Mouse (Mus musculus): ENCODE data around the gene Ccdc40.
"Not testable (repeated sequence)": the region's sequence is repeated elsewhere in the genome, so short reads cannot be mapped to it uniquely, and the experiment has no call there.

Gene Ccdc40

DNA sequence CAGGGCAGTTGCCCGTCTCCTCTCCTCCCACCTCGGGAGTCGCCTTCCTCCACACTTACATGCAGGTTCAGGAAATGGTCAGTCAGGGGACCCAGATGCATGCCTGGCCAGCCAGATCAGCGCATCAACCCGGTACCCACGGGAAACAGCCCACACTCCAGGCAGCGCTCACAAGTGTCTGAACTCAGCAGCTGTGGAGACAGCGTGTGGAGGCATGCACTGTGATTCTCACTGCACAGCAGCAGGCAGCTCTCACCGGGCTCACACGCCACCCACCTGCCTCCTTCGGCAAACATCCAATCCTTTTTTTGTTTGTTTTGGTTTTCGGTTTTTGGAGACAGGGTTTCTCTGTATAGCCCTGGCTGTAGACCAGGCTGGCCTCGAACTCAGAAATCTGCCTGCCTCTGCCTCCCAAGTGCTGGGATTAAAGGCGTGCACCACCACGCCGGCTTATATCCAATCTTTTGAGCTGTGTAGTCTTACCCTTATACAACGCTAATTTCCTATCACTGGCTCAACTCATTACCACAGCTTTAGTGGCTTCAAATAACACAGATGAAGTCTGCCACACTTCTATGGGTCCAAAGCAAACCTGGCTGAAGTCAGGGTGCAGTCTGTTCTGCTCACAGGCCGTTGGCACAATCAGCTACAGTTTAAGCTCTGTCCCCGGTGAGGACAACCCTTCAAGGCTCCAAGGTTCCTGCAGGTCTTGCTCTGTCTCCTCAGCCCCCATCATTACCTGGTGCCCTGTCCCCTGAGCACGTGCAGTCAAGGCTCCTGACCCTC lies 59.0 kb downstream of the Ccdc40 start:
- peak; percentile 48 to 57 for DNase-seq

DNA sequence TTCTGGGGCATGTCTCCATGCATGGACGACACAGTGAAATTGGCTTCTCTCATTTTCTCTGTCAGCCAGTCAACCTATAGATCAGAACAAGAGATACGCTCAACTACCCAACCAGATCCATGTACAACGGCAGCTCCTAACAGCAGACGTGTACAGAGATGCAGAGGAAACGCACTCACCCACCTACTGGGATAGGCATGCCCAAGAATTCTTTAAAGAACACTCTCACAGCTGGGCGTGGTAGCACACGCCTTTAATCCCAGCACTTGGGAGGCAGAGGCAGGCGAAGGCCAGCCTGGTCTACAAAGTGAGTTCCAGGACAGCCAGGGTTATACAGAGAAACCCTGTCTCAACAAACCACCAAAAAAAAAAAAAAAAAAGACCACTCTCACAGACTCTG lies 64.5 kb downstream of the Ccdc40 start:
- not testable (repeated sequence) for DNase-seq

DNA sequence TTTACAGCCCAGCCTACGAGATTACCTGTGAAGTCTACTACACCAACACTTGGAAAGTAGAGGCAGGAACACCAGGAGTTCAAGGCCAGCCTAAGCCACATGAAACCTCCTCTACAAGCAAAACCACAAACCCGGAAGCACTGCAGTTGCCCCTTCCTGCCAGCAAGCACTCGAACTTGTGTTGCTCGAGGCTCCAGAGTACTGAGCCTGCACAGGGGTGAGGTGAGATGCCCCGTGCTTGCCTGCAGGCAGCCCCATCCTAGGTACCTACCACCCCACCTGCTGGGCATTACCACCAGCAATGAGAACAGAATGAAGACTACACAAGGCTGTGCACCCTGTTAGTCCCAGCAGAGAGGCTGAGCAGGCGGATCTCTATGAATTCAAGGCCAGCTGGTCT lies 69.6 kb downstream of the Ccdc40 start:
- no peak for DNase-seq

DNA sequence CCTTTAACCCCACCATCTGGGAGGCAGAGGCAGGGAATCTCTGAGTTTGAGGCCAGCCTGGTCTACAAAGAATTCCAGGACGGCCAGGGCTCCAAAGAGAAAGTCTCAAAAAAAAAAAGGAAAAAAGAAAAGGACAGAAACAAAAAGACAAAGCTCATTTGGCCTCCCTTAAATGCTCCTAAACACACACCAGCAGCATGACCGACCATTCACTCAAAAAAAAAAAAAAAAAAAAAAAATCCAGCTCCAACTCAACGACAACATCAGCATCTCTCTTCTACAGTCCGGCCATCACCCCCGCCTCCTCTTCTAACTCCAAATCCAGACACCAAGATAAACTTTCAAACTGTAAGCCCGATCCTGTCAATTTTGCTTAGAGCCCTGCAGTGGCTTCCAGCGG lies 70.5 kb downstream of the Ccdc40 start:
- DNase-seq: no peak

DNA sequence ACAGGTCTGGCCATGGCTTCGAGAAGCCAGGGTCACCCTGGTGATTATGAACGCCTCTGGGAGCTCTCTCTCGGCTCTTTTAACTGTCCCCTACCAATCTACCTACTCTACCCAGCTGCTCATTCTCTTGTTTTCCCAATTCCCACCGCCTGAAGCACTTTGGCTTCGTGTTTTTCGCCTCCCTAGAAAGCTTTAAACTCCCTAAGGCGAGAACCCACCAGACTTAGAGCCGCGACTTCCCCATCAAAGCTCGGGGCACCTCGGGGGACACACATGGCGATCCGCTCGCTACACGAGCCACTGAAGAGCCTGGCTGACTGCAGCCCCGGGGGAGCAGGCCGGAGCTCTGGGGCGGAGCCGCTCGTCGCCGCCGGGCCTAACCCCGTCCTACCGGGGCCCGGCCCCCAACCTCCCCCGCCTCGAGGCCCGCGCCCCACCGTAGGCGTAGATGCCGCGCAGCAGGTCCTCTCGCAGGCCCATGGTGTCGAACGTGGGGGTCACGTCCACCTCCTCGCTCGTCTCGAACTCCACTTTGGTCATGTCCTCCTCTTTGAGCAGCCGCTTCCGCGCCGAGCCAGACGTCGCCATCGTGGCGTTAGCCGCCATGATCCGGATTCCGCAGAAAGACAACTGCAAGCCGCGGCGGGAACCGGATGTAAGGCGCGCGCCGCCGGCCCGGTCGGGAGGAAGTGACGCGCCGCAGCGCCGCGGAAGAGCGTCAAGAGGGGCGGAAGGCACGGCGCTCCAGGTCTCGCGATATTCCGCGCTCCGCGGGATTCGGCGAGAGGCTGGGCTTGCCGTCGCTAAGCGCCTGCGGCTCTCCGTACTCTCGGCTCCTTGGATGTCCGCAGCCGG lies 71.2 kb downstream of the Ccdc40 start, which contains the start of gene Eif4a3:
Gene Eif4a3 (minus strand): TSS at position 699 of the 855 bp plus-strand sequence.
- DNase-seq: peak; percentile 99

DNA sequence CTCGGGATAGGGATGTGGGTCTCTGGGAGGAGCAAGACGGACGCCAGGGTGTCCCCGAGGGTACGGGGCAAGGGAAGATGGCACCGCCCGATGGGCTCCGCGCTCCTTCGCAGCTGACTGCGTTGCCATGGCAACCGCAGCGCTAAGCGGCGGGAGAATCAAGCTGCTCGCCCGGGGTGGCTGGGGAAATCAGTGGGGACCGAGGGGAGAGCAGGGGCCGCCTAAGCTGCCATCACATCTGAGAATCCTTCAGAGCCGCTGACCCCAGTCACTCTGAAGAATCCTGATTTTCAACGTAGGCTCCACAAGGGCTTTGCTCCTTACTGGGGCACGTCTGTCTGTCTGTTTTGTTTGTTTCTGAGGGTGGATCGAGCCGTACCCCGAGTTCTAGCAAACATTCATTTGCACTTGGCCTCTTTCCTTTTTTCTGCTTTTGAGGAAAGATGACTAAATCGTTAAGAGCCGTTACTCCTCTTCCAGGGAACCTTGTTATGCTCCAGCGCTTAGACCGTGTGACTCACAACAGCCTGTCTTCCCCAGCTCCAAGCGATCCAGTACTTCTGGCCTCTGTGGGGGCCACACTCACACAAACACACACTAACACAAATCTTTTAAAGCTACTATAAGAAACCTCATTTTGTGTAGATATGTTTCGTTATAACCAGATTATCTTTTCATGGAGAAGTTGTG lies 72.0 kb downstream of the Ccdc40 start:
- no peak for DNase-seq

DNA sequence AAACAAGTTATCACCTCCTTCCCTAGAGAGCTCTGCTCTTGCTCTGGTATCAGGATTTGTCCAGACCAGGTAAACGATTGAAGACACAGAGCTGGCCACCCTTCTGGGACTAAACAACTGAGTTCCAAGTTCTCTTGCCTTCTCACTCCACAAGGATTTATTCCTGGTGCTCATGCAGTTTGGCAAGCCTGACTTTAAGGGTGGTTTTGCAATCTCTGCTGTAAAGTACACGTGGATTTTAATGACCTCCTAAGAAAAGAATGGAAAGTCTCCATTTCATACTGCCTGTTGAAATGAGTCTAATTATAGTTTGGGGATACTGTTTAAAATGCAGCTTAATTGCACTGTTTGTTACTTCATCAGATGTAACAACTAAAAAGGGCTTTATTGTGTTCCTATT lies 72.6 kb downstream of the Ccdc40 start:
- no peak for DNase-seq

DNA sequence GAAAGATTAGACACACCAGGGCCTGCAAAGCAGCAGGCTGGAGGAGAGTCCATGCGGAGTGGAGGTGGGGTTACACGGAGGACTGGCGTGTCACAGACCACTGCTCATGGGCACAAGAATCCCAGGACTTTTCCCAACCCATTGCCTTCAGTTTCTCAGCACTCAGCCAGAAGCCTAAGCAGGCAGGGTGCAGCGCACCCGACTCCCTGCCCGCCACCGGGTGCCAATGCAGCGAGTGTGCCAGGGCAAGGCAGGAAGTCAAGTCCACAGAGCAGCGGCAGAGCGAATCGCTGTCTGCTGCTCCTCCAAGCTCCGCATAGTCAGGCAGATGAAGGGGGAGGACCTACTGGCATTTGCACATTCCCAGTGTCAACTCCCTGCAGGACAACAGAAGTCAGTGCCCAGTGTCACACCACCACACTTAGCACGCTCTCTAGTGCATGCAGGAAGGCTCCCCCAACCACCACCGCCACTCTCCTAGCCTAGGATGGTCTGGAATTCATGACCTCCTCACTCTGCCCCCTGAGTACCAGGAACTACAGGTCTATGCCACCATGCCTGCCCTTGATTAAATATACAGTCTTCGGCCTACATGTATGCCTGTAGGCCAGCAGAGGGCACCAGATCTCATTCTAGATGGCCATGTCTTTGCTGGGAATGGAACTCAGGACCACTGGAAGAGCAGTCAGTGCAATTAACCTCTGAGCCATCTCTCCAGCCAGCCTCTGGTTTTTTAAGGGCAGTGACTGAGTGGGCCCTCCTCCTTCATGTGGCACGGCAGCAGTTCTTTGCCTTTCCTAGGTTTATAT lies 76.7 kb downstream of the Ccdc40 start:
- peak; percentile 53 to 74 for DNase-seq

DNA sequence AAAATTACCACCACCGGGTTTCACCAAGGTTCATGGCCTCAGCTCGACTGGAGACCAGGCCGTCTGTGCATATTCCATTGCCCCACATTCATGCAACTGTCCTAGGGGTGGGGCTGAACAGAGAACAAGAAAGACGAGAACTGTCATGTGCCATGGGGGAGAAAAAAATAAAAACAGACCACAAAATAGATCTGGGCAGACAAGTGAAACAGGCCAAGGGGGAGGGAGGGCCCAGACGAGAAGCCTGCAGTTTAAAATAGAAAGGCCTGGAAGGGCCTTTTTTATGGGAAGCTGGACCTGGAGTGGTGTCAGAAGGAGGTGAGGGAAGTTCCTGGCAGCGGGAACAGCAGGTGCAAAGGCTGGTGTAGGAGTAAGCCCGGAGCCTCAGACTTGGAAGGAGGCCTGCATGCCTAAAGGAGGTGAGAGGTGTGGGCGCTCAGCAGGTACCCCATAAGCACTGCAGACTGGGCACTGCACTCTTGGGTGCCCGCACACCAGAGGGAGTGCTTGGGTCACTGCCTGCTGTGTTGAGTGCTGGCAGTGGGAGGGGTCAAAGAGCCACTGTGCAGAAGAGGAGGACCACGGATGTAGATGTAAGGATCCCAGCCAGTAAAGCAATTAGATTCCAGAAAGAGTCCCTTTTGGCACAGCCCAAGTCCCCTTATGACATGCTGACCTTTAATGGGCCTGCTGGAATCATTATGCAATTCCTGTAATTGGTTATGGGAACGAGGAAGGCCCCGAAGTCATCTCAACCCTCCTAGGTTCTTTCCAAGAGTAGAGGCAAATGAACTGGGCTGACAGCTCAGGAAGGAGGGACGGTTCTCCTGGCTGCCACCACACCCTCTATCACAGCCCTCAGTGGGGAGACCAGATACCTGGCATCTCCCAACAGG lies 78.6 kb downstream of the Ccdc40 start:
- DNase-seq: no peak

DNA sequence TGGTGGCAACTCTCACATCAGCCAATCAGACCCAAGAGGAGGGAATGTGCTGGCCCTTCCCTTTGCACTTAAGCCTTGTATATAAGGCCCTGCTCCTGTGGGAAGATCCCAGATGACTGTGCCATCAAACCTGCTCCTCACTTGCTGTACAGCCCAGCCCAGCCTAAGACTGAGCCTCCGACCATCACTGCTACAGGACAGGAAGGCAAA lies 79.2 kb downstream of the Ccdc40 start, which contains the start of gene Card14:
Gene Card14 (plus strand): TSS at position 111 of the 210 bp plus-strand sequence.
- no peak for DNase-seq

DNA sequence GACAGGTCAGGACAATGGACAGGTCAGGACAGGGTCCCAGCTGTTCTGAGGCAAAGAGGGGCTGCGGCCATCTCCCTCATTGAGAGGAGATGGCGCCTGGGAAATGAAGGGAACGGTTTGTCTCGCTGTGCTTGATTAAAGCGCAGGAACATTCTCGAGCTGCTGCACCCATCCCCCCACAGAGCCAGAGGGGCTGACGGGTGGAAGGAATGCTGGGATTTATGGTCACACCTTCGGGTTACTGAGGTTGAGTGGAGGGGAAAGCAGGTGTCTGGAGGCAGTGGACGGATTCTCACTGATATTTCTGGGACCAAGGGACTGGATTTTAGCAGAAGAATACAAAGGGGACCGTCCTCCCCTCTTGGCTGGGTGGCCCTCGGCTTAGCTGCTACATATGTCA lies 79.5 kb downstream of the Ccdc40 start:
- no peak for DNase-seq

DNA sequence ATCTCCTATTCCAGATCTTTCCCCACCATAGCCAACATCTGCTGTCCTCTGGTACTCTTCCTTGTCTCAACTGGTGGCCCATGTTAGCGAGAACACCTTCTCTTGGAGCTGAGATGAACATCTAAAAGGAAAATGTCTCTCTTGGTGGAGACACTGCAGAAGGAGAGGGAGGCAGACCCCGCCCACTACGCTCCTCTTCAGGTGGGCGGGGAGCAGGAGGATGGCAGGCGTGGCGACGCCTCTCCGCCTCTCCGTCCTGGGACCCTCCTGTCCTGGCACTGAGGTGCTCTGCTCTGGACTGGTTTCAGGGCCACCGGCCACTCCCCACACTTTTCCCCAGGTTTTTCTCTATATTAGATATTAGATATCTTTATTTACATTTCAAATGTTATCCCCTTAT lies 82.2 kb downstream of the Ccdc40 start:
- no peak for DNase-seq

DNA sequence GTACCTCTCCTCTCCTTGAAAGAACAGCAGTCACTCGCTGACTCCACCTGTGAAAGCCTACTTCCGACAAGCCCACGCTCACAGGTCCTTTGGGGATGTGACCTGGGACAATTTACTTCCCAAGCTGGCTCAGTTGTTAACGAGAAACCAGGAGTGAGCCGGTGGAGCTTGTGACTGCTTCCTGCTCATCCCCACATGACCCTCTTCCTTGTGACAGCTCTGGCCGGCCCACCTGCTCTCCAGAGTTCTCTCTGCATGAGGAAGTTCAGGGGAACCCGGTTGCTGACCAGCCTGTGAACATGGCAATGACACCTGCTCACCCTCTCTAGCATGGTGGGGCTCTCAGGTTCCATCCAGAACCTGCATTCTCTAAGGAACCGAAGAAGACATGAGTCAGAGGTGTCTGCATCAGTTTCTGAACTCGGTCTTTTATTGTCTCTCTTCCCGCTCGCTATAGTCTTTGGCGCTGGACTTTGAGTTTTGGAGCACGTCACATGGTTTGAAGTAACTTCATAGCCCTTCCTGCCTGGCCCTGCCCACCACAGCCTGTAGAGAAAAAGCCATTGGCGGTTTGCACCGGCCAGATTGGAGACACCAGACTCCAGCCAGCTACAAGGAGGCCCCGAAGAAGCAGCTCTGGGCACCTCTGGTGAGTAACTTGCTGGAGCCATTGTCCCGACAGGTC lies 86.0 kb downstream of the Ccdc40 start:
- DNase-seq: no peak

Data from cerebellum, postnatal 25 days (tissue).